Mouse (Mus musculus) testis, adult 2 months (tissue): ENCODE measurements around the gene Ccr4. TPM values are rescaled to one million over a fixed set of nuclear protein-coding genes. Genes with fewer than 3 reads are reported as not detected.

Experiments used
- H3K27ac ChIP-seq: fragments of 200-500 bp; 2 replicates; pipeline ENCODE4 v1.5.1; 2012; ENCODE audit warnings: low read depth, low read length; ENCODE audit not compliant: control insufficient read depth, insufficient read depth
- H3K27me3 ChIP-seq: fragments of 200-500 bp; 2 replicates; pipeline ENCODE4 v1.6.1; 2012; ENCODE audit warnings: mild to moderate bottlenecking, low read length, moderate library complexity; ENCODE audit not compliant: control insufficient read depth, insufficient read depth
- H3K36me3 ChIP-seq: fragments of 200-500 bp; 2 replicates; pipeline ENCODE4 v1.6.1; 2012; ENCODE audit warnings: mild to moderate bottlenecking, low read length; ENCODE audit not compliant: control insufficient read depth, insufficient read depth
- H3K4me1 ChIP-seq: fragments of 200-500 bp; 2 replicates; pipeline ENCODE4 v1.6.1; 2012; ENCODE audit warnings: low read length; ENCODE audit not compliant: control insufficient read depth, insufficient read depth
- H3K4me3 ChIP-seq: fragments of 200-500 bp; 2 replicates; pipeline ENCODE4 v1.5.1; 2012; ENCODE audit warnings: low read depth, mild to moderate bottlenecking, low read length, moderate library complexity, mixed read lengths; ENCODE audit not compliant: control insufficient read depth
- CTCF ChIP-seq: fragments of 200-500 bp; IDR thresholded peaks from 2 replicates; pipeline ENCODE4 v1.5.1; 2012; ENCODE audit warnings: low read depth, mild to moderate bottlenecking, inconsistent platforms, low read length, moderate library complexity; ENCODE audit not compliant: control insufficient read depth, insufficient read depth, insufficient replicate concordance
- POLR2A ChIP-seq: fragments of 200-500 bp; IDR thresholded peaks from 2 replicates; pipeline ENCODE4 v1.6.1; 2012; ENCODE audit warnings: low read depth, mild to moderate bottlenecking, inconsistent platforms, low read length, moderate library complexity; ENCODE audit not compliant: control insufficient read depth
- polyA plus RNA-seq: library from polyadenylated mRNA; depleted of rRNA; stranded (reverse); fragments of >200 nt; gene quantifications from 2 replicates; pipeline ENCODE4 v1.2.3, GENCODE M21; 2012; rRNA removed

Gene Ccr4
- polyA plus RNA-seq, 1 experiment = 9.2 TPM

DNA sequence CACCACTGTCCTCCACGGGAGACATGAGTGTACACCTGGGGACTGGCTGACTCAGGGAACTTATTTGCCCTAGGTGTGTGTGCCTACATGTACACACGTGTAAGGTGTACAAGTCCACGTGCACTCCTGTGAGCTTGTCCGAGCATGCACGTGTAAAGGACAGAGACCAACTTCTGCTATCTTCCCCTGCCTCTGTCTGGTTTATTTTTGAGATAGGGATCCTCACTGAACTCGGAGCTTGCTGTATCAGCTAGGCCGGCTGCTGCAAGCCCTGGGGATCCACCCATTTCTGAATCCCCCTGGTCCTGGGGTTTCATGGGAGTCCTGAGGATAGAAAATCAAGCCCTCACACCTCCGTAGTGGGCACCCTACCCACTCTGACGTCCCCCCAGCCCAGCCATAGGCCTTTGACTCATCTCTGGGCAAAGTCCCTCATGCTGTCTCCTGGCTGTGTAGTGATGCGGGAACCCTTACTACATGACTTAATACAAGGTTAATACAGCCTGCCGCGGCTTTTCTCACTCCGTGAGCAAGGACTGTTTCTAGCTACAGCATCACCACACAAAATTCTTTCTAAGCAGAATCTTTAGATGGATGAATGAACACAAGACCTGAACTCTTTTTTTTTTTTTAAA, 55.5 kb downstream of the Ccr4 start:
- TF ChIP-seq POLR2A (no peak), CTCF (no peak)
- no peaks in the 10 kb centered on the region for H3K36me3 ChIP-seq

GRCm38 (mm10) chr9:114448700-114449099, 56.0 kb downstream of the Ccr4 start:
- Histone ChIP-seq H3K4me3 (no peak overlapping the region), H3K4me1 (no peaks in the 10 kb centered on the region), H3K27me3 (no peaks in the 10 kb centered on the region), H3K27ac (no peak overlapping the region), H3K36me3 (no peaks in the 10 kb centered on the region)
- TF ChIP-seq CTCF (no peak), POLR2A (no peak)

More for the DNA sequence above, 55.5 kb downstream of the Ccr4 start:
- H3K4me1 ChIP-seq = peaks cover 3% of the 10 kb centered on the region
- no peaks in the 10 kb centered on the region for H3K27me3 ChIP-seq
- no peak overlapping the region for H3K27ac ChIP-seq
- H3K4me3 ChIP-seq = no peak overlapping the region

- Histone ChIP-seq H3K4me3 (no peak overlapping the region), H3K36me3 (no peaks in the 10 kb centered on the region), H3K27me3 (no peaks in the 10 kb centered on the region), H3K27ac (no peak overlapping the region), H3K4me1 (no peaks in the 10 kb centered on the region)
- TF ChIP-seq CTCF = no peak
- no peak for TF ChIP-seq POLR2A
These were observed 57.8 kb downstream of the Ccr4 start for GRCm38 (mm10) chr9:114446887-114447286.

GRCm38 (mm10) chr9:114443351-114443750, 61.4 kb downstream of the Ccr4 start:
- Histone ChIP-seq H3K4me3 (no peak overlapping the region), H3K36me3 (no peaks in the 10 kb centered on the region), H3K27ac (no peak overlapping the region), H3K4me1 (no peaks in the 10 kb centered on the region), H3K27me3 (no peaks in the 10 kb centered on the region)
- TF ChIP-seq POLR2A = no peak
- no peak for TF ChIP-seq CTCF

DNA sequence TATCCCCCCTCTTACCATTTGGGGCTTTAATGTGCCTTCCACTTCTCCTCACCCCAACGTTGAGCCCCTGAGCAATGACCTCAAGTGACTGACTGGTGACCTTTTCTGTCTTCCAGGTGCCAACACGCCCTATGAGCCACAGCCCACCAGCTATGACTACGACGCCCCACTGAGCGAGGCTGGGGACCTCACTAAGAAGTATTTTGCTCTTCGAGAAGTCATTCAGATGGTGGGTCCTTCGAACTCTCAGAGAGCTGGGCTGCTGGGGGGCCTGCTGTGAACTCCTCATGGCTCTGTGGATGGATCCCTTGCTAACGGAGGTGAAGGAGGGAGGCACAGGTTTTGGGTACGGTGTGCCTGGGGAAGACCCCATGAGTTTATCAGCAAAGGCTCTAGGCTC, 61.8 kb downstream of the Ccr4 start:
- no peaks in the 10 kb centered on the region for H3K27me3 ChIP-seq
- TF ChIP-seq CTCF (no peak), POLR2A (no peak)
- H3K4me3 ChIP-seq = no peak overlapping the region
- no peaks in the 10 kb centered on the region for H3K36me3 ChIP-seq
- no peak overlapping the region for H3K27ac ChIP-seq
- H3K4me1 ChIP-seq = no peaks in the 10 kb centered on the region

- TF ChIP-seq POLR2A (no peak), CTCF (no peak)
- no peak overlapping the region for H3K27ac ChIP-seq
- H3K4me3 ChIP-seq = no peak overlapping the region
These were observed 62.5 kb downstream of the Ccr4 start for GRCm38 (mm10) chr9:114442225-114442624.

DNA sequence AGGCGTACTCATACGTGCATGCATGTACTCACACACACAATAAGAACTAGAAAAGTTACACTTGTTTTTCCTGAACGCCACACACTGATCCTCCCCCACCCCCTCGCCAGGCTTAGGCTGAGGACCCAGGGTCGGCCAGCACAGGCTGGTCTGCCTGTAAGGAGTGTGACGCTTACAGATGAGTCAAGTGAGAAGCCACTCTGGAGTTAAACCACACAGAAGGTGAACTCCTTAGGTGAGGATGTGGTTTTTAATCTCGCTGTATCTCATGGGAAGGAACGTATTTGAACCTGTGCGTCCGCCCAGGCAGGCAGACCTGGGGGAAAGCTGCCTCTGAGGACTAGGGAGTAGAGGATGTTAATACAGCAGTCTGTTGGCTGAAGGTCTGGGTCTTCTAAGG, 64.2 kb downstream of the Ccr4 start:
- H3K4me1 ChIP-seq = no peaks in the 10 kb centered on the region
- H3K27me3 ChIP-seq = no peaks in the 10 kb centered on the region
- H3K27ac ChIP-seq = no peak overlapping the region
- no peak overlapping the region for H3K4me3 ChIP-seq
- TF ChIP-seq POLR2A (no peak), CTCF (no peak)
- no peaks in the 10 kb centered on the region for H3K36me3 ChIP-seq

More at GRCm38 (mm10) chr9:114442225-114442624, 62.5 kb downstream of the Ccr4 start:
- no peaks in the 10 kb centered on the region for H3K27me3 ChIP-seq
- H3K4me1 ChIP-seq = no peaks in the 10 kb centered on the region
- no peaks in the 10 kb centered on the region for H3K36me3 ChIP-seq

Other genes starting within 250 kb of the Ccr4 start
- not detected in 2 replicates for gene Bcl2a1c, start 174.8 kb downstream of the Ccr4 start, polyA plus RNA-seq
- gene Crtap, start 114.2 kb downstream of the Ccr4 start, polyA plus RNA-seq = 29.7 and 35.2 TPM in 2 replicates
- gene Glb1, start 103.8 kb downstream of the Ccr4 start, polyA plus RNA-seq = 18.0 and 19.5 TPM in 2 replicates
- gene Tmppe, start 103.8 kb downstream of the Ccr4 start, polyA plus RNA-seq = 1.2 TPM in 2 replicates
- not detected in 2 replicates for gene C130032M10Rik, start 10.8 kb upstream of the Ccr4 start, polyA plus RNA-seq
- 0.78 and 0.82 TPM in 2 replicates for gene Trim71, start 59.5 kb upstream of the Ccr4 start, polyA plus RNA-seq
- 37.6 and 40.1 TPM in 2 replicates for gene Cnot10, start 135.3 kb upstream of the Ccr4 start, polyA plus RNA-seq
- 3.8 and 4.7 TPM in 2 replicates for gene Dync1li1, start 183.9 kb upstream of the Ccr4 start, polyA plus RNA-seq
- gene Cmtm6, start 226.2 kb upstream of the Ccr4 start, polyA plus RNA-seq = 19.5 and 25.9 TPM in 2 replicates